Mouse (Mus musculus): ENCODE results near the gene Tgfbr3. TPM values are rescaled to one million over a fixed set of nuclear protein-coding genes. Genes with fewer than 3 reads are reported as not detected.

Tgfbr3 gene
- total RNA-seq, 2 experiments from 2014 or later = 214 to 231 TPM

Other genes with a start within 250 kb of the Tgfbr3 start
- gene Brdt, start 41.5 kb upstream of the Tgfbr3 start, total RNA-seq (2021) = 1 to 10 TPM; 5.6 to 8.2 TPM
- gene Ephx4, start 113.1 kb upstream of the Tgfbr3 start, total RNA-seq (2021) = 1 to 10 TPM; 1.4 to 1.5 TPM
- not detected for gene Lpcat2b, start 141.9 kb upstream of the Tgfbr3 start, total RNA-seq (2021)
- gene Btbd8, start 148.4 kb upstream of the Tgfbr3 start, total RNA-seq (2021) = 10 to 100 TPM; 12.6 to 13.8 TPM
- gene Gm42669, start 218.0 kb upstream of the Tgfbr3 start, total RNA-seq (2021) = not detected
- under 1 TPM; 0.11 to 0.20 TPM for gene 1700028K03Rik, start 245.1 kb upstream of the Tgfbr3 start, total RNA-seq (2021)

Measured in adrenal gland, postnatal 4 days (tissue).